Mouse (Mus musculus): Measurements from ENCODE around the gene Akt2. TPM values are rescaled to one million over a fixed set of nuclear protein-coding genes. Genes with fewer than 3 reads are reported as not detected.

The Akt2 gene
- polyA plus RNA-seq, 1 experiment: 102 TPM

DNA sequence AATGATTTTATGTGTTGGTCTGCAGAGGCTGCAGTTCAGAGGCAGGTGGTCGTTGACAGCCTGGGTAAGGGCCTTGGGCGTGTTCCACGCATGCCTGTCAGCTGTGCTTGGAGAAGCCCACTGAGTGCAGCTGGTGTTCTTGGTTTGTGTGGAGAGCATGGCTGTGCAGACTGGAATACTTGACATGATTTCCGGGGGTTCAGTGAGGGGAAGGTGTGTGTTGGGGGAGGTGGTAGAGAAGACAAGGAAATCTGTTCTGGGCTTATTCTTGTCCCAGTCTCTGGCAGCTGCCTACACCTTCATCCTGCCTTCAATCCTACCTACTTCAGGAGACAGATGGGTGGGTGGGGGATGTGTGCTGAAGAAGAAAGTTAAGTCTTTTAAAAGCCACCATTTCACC lies 10.3 kb downstream of the Akt2 start:
- Histone ChIP-seq H3K79me2 (ENCODE audit: control insufficient read depth, insufficient read depth) (peaks cover 99% of the 10 kb centered on the region), H3ac (ENCODE audit: control insufficient read depth, insufficient read length, low read depth) (no peak overlapping the region), H3K36me3 (ENCODE audit: control insufficient read depth, insufficient read depth) (no peaks in the 10 kb centered on the region), H3K27me3 (ENCODE audit: control insufficient read depth, insufficient read depth, insufficient read length) (no peaks in the 10 kb centered on the region), H3K79me3 (ENCODE audit: low read depth) (peaks cover 56% of the 10 kb centered on the region), H3K4me3 (ENCODE audit: insufficient read depth, poor library complexity, severe bottlenecking) (no peak overlapping the region)
- TF ChIP-seq CEBPB (IDR thresholded peaks at IDR 0.05; ENCODE audit: low read depth): no peak
- TF ChIP-seq MYOD1 (IDR thresholded peaks at IDR 0.05; ENCODE audit: control insufficient read depth, insufficient read length, low read depth): no peak

DNA sequence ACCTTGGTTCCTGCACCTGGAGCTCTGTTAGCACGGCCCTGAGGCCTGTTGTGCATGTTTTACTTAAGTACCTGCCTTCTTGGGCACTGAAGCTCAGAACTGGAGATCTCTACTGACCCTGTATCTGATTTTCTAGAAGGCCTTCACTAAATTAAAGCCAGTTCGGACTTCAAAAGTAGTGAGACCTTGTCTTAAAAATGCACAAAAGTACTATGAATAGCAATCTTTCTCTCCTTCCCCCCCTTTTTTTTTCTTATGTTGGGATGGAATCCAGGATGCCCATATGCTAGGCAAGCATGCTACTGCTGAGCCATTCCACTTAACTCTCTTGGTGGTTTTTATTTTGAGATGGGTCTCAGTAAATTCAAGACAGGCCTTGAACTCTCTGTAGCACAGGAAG lies 10.8 kb downstream of the Akt2 start:
- TF ChIP-seq MAX (IDR thresholded peaks at IDR 0.05) (no peak), FOSL1 (IDR thresholded peaks at IDR 0.05; ENCODE audit: insufficient read depth, low read length, poor library complexity, severe bottlenecking) (no peak), MYOD1 (IDR thresholded peaks at IDR 0.05; ENCODE audit: control insufficient read depth, insufficient read length, low read depth) (no peak), CTCF (IDR thresholded peaks at IDR 0.05; ENCODE audit: control insufficient read depth, insufficient read depth, insufficient read length) (no peak), CEBPB (IDR thresholded peaks at IDR 0.05; ENCODE audit: low read depth) (no peak), USF1 (IDR thresholded peaks at IDR 0.05; ENCODE audit: low read depth) (no peak), MYOG (IDR thresholded peaks at IDR 0.05; ENCODE audit: control insufficient read depth, extremely low read depth, insufficient read length) (no peak)
- Histone ChIP-seq H3K27me3 (ENCODE audit: control insufficient read depth, insufficient read depth, insufficient read length) (no peaks in the 10 kb centered on the region), H3K79me3 (ENCODE audit: low read depth) (peaks cover 53% of the 10 kb centered on the region)

GRCm38 (mm10) chr7:27602835-27603234 lies 11.5 kb downstream of the Akt2 start:
- Histone ChIP-seq H3K79me2 (ENCODE audit: control insufficient read depth, insufficient read depth) (peaks cover 90% of the 10 kb centered on the region), H3K36me3 (ENCODE audit: control insufficient read depth, insufficient read depth) (no peaks in the 10 kb centered on the region), H3K4me3 (ENCODE audit: insufficient read depth, poor library complexity, severe bottlenecking) (no peak overlapping the region), H3K27me3 (ENCODE audit: control insufficient read depth, insufficient read depth, insufficient read length) (no peaks in the 10 kb centered on the region), H3ac (ENCODE audit: control insufficient read depth, insufficient read length, low read depth) (no peak overlapping the region), H3K79me3 (ENCODE audit: low read depth) (peaks cover 49% of the 10 kb centered on the region)
- TF ChIP-seq MYOD1 (IDR thresholded peaks at IDR 0.05; ENCODE audit: control insufficient read depth, insufficient read length, low read depth) (no peak), USF1 (IDR thresholded peaks at IDR 0.05; ENCODE audit: low read depth) (no peak), MYOG (IDR thresholded peaks at IDR 0.05; ENCODE audit: control insufficient read depth, extremely low read depth, insufficient read length) (no peak), MAX (IDR thresholded peaks at IDR 0.05) (no peak), CTCF (IDR thresholded peaks at IDR 0.05; ENCODE audit: control insufficient read depth, insufficient read depth, insufficient read length) (no peak), CEBPB (IDR thresholded peaks at IDR 0.05; ENCODE audit: low read depth) (no peak), FOSL1 (IDR thresholded peaks at IDR 0.05; ENCODE audit: insufficient read depth, low read length, poor library complexity, severe bottlenecking) (no peak)

More for the DNA sequence above, 10.8 kb downstream of the Akt2 start:
- no peak overlapping the region for H3K4me3 ChIP-seq (ENCODE audit: insufficient read depth, poor library complexity, severe bottlenecking)
- H3K36me3 ChIP-seq (ENCODE audit: control insufficient read depth, insufficient read depth): no peaks in the 10 kb centered on the region
- peaks cover 97% of the 10 kb centered on the region for H3K79me2 ChIP-seq (ENCODE audit: control insufficient read depth, insufficient read depth)
- no peak overlapping the region for H3ac ChIP-seq (ENCODE audit: control insufficient read depth, insufficient read length, low read depth)

DNA sequence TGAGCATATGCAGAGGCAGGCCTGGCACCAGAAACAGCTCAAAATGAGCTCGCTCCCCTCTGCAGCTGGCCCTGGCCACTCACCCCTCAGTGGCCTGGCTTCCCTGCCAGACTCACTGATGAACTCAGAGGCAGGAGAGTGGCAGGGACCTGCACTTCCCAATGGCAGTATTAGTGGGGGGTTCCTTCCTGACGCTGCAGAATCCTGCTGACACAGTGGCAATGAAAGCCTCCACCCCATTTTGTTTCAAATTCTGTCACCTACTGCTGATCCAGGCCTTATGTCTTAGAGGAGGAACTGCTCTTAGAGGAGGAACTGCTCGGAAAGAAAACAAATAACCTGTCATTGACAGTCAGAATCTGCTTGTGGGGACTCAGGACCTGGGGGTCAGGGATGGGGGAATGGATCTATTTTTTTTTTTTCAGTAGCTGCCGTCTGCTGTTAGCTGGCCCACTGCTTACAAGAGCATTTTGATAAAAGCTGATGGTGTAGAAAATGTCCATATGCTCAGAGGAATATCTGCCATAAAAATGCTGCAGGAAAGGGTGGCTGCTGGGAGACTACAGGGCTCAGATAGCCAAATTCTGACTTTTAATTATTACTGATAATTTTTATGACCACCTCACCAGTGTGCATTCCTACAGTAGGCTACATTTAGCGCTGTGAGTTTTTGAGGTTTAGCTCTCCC lies 13.5 kb downstream of the Akt2 start:
- TF ChIP-seq MAX (IDR thresholded peaks at IDR 0.05): no peak
- no peak for TF ChIP-seq MYOG (IDR thresholded peaks at IDR 0.05; ENCODE audit: control insufficient read depth, extremely low read depth, insufficient read length)
- no peak for TF ChIP-seq MYOD1 (IDR thresholded peaks at IDR 0.05; ENCODE audit: control insufficient read depth, insufficient read length, low read depth)
- TF ChIP-seq USF1 (IDR thresholded peaks at IDR 0.05; ENCODE audit: low read depth): no peak
- no peak for TF ChIP-seq CEBPB (IDR thresholded peaks at IDR 0.05; ENCODE audit: low read depth)
- no peak for TF ChIP-seq FOSL1 (IDR thresholded peaks at IDR 0.05; ENCODE audit: insufficient read depth, low read length, poor library complexity, severe bottlenecking)
- no peak for TF ChIP-seq CTCF (IDR thresholded peaks at IDR 0.05; ENCODE audit: control insufficient read depth, insufficient read depth, insufficient read length)
- H3K27me3 ChIP-seq (ENCODE audit: control insufficient read depth, insufficient read depth, insufficient read length): no peaks in the 10 kb centered on the region
- H3K36me3 ChIP-seq (ENCODE audit: control insufficient read depth, insufficient read depth): peaks cover 10% of the 10 kb centered on the region
- H3ac ChIP-seq (ENCODE audit: control insufficient read depth, insufficient read length, low read depth): no peak overlapping the region
- H3K4me3 ChIP-seq (ENCODE audit: insufficient read depth, poor library complexity, severe bottlenecking): no peak overlapping the region
- peaks cover 70% of the 10 kb centered on the region for H3K79me2 ChIP-seq (ENCODE audit: control insufficient read depth, insufficient read depth)
- H3K79me3 ChIP-seq (ENCODE audit: low read depth): peaks cover 36% of the 10 kb centered on the region

DNA sequence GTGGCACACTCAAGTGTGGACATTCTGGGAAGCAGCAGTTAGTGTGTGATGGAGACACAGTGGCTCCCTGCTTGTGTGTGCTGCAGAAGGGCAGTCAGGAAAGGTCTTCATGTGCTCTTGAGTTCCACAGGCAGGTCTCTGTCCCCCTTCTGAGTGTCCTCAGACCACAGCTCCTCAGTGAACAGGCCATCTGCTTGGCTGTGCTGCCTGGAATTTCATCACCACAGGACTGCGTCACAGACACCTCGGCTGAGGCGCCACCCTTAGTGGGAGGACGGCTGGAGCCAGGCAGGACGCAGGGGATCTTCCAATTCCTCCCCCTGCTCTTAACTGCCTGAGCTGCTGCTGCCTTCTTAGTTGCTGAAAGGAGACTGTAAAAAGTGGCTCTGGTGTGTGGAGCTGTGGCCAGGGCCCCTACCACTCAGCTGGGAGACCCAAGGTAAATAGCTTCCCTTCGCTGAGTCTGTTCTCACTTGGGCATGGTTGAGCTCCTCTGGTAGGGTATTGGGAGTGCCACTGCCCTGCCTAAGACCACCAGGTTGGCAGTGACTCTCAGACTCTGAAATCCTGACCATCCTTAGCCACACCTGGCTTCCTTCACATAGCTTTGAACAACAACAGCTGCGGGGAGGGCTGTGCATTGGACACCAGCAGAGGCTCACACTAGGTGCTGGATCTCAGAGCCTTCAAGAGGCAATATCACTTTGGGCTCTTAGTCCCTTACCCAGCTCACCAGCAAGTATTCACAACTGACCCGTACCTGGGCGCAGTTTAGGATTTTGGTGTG lies 14.3 kb downstream of the Akt2 start:
- peaks cover 30% of the 10 kb centered on the region for H3K79me3 ChIP-seq (ENCODE audit: low read depth)
- no peak overlapping the region for H3K4me3 ChIP-seq (ENCODE audit: insufficient read depth, poor library complexity, severe bottlenecking)
- peaks cover 10% of the 10 kb centered on the region for H3K36me3 ChIP-seq (ENCODE audit: control insufficient read depth, insufficient read depth)
- H3K79me2 ChIP-seq (ENCODE audit: control insufficient read depth, insufficient read depth): peaks cover 61% of the 10 kb centered on the region
- TF ChIP-seq USF1 (IDR thresholded peaks at IDR 0.05; ENCODE audit: low read depth) (no peak), CEBPB (IDR thresholded peaks at IDR 0.05; ENCODE audit: low read depth) (no peak), FOSL1 (IDR thresholded peaks at IDR 0.05; ENCODE audit: insufficient read depth, low read length, poor library complexity, severe bottlenecking) (no peak), MYOD1 (IDR thresholded peaks at IDR 0.05; ENCODE audit: control insufficient read depth, insufficient read length, low read depth) (no peak), MAX (IDR thresholded peaks at IDR 0.05) (no peak), CTCF (IDR thresholded peaks at IDR 0.05; ENCODE audit: control insufficient read depth, insufficient read depth, insufficient read length) (no peak), MYOG (IDR thresholded peaks at IDR 0.05; ENCODE audit: control insufficient read depth, extremely low read depth, insufficient read length) (no peak)
- H3K27me3 ChIP-seq (ENCODE audit: control insufficient read depth, insufficient read depth, insufficient read length): no peaks in the 10 kb centered on the region
- H3ac ChIP-seq (ENCODE audit: control insufficient read depth, insufficient read length, low read depth): no peak overlapping the region

Measured in C2C12 (cell line).